Mouse (Mus musculus) lung, adult 2 months (tissue): ENCODE data around the gene Axl.

ENCODE experiments used
- CTCF ChIP-seq: fragments of 200-500 bp; IDR thresholded peaks from 2 replicates; pipeline ENCODE4 v1.5.1; 2011; ENCODE audit warnings: mild to moderate bottlenecking, low read length, control low read depth; ENCODE audit not compliant: insufficient read depth
- POLR2A ChIP-seq: fragments of 200-500 bp; IDR thresholded peaks from 2 replicates; pipeline ENCODE4 v1.6.1; 2011; ENCODE audit warnings: low read depth, mild to moderate bottlenecking, control low read depth, low read length, borderline replicate concordance; ENCODE audit errors: extremely low read depth

- TF ChIP-seq POLR2A (no peak), CTCF (no peak)
These were observed 7.8 kb downstream of the Axl start for GRCm38 (mm10) chr7:25780753-25781152.
